10 mouse cellular contexts compared by ENCODE assay signal in genomic region chr8:79375074-79375774, GRCm38 (mm10). TPM values are rescaled to one million over a fixed set of nuclear protein-coding genes. Genes with fewer than 3 reads are reported as not detected.
DNase-seq lines count a peak whose midpoint lies in the region; ATAC-seq and TF ChIP-seq lines count a peak whose summit lies in the region.
"Had no signal": no experiment of that assay in that cellular context is flagged by ENCODE, and none has a peak within 500 bp of the region (broad histone marks: within the 10 kb centered on the region; RNA-seq: fewer than 3 reads in every experiment).

No protein-coding gene starts in this region.

- H3K9ac ChIP-seq in forebrain, embryonic 15.5 days (replicated peaks): no peak overlapping the region
- H3K9ac ChIP-seq in liver, adult 2 months (ENCODE audit: low read depth, low read length): peak overlapping the region; percentile 44; the same call in 1 of the 2 replicates
- H3K9ac ChIP-seq in intestine, embryonic 14.5 days (ENCODE audit: low read length): no peak overlapping the region
- H3K9ac ChIP-seq: embryonic facial prominence, embryonic 12.5 days had no signal

- WGBS in forebrain, embryonic 10.5 days: 83% methylated on average over 13 of the region's 13 CpGs
- WGBS in forebrain, embryonic 15.5 days: 82% methylated on average over 13 of the region's 13 CpGs
- 33% methylated on average over 13 of the region's 13 CpGs for WGBS in liver, adult 2 months
- WGBS in intestine, embryonic 14.5 days: 50% methylated on average over 13 of the region's 13 CpGs

- ATAC-seq in forebrain, embryonic 15.5 days (replicated peaks): no peak
- no peak for ATAC-seq in intestine, embryonic 14.5 days (replicated peaks; ENCODE audit: low FRiP score, low TSS enrichment, low read depth)
- ATAC-seq in megakaryocyte-erythroid progenitor cell, adult 5-6 weeks (replicated peaks; ENCODE audit: low FRiP score, low TSS enrichment, poor library complexity, severe bottlenecking): peak; percentile 49

- no peak for TF ChIP-seq POLR2A in liver, adult 2 months (IDR thresholded peaks at IDR 0.05; ENCODE audit: extremely low read depth, insufficient read depth, low read length)

- H3K27ac ChIP-seq in forebrain, embryonic 10.5 days: 0 out of 2 replicates have a peak overlapping the region, but pooled peaks have one; percentile 51
- no peak overlapping the region; the same call in 1 of the 2 replicates for H3K27ac ChIP-seq in forebrain, embryonic 15.5 days (replicated peaks)
- peak overlapping the region; percentile 76 for H3K27ac ChIP-seq in liver, adult 2 months (replicated peaks; ENCODE audit: insufficient read depth, low read depth, low read length)
- peak overlapping the region; percentile 55 for H3K27ac ChIP-seq in intestine, embryonic 14.5 days (ENCODE audit: low read depth)
- H3K27ac ChIP-seq: embryonic facial prominence, embryonic 12.5 days had no signal

- H3K4me3 ChIP-seq in forebrain, embryonic 10.5 days: no peak overlapping the region
- no peak overlapping the region for H3K4me3 ChIP-seq in forebrain, embryonic 15.5 days
- no peak overlapping the region; the same call in 1 of the 2 replicates for H3K4me3 ChIP-seq in liver, adult 2 months (ENCODE audit: insufficient read depth, low read depth, low read length)
- no peak overlapping the region for H3K4me3 ChIP-seq in intestine, embryonic 14.5 days (ENCODE audit: low read depth, low read length)
- H3K4me3 ChIP-seq: embryonic facial prominence, embryonic 12.5 days had no signal

- H3K4me2 ChIP-seq in forebrain, embryonic 15.5 days (replicated peaks): no peak overlapping the region
- no peak overlapping the region for H3K4me2 ChIP-seq in intestine, embryonic 14.5 days (ENCODE audit: low read length)
- H3K4me2 ChIP-seq: embryonic facial prominence, embryonic 12.5 days had no signal

- H3K27me3 ChIP-seq in forebrain, embryonic 10.5 days (ENCODE audit: poor library complexity, severe bottlenecking): no peaks in the 10 kb centered on the region
- no peaks in the 10 kb centered on the region for H3K27me3 ChIP-seq in forebrain, embryonic 15.5 days
- no peaks in the 10 kb centered on the region for H3K27me3 ChIP-seq in liver, adult 2 months (ENCODE audit: control insufficient read depth, insufficient read depth, low read length)
- H3K27me3 ChIP-seq in intestine, embryonic 14.5 days (replicated peaks; ENCODE audit: control insufficient read depth, insufficient read depth, low read length): no peaks in the 10 kb centered on the region
- H3K27me3 ChIP-seq: embryonic facial prominence, embryonic 12.5 days had no signal

- no peak for DNase-seq in forebrain, embryonic 10.5 days (ENCODE audit: extremely low spot score, low spot score)
- DNase-seq in liver, adult 2 months (ENCODE audit: extremely low read depth, low read depth, low spot score): peak; percentile 52
- no peak for DNase-seq in liver
- DNase-seq in intestine, embryonic 14.5 days (ENCODE audit: low spot score): no peak
- no peak for DNase-seq in thymus, postnatal 0 days (ENCODE audit: low spot score)
- DNase-seq in layer of hippocampus, postnatal 36 days: no peak
- DNase-seq: right cerebral cortex, postnatal 14 days had no signal

- H3K9me3 ChIP-seq in forebrain, embryonic 10.5 days: no peaks in the 10 kb centered on the region
- H3K9me3 ChIP-seq in forebrain, embryonic 15.5 days: no peaks in the 10 kb centered on the region
- no peaks in the 10 kb centered on the region for H3K9me3 ChIP-seq in intestine, embryonic 14.5 days (ENCODE audit: control insufficient read depth, low read length)
- H3K9me3 ChIP-seq: embryonic facial prominence, embryonic 12.5 days had no signal

- TF ChIP-seq CTCF in liver, adult 2 months (IDR thresholded peaks at IDR 0.05; ENCODE audit: low read depth, low read length): no peak

- H3K4me1 ChIP-seq in forebrain, embryonic 10.5 days: peaks cover 27% of the 10 kb centered on the region
- peaks cover 41% of the 10 kb centered on the region for H3K4me1 ChIP-seq in forebrain, embryonic 15.5 days
- H3K4me1 ChIP-seq in liver, adult 2 months (ENCODE audit: control insufficient read depth, insufficient read depth, low read length): peaks cover 43% of the 10 kb centered on the region
- H3K4me1 ChIP-seq in intestine, embryonic 14.5 days (replicated peaks; ENCODE audit: control insufficient read depth, insufficient read depth, low read length): peaks cover 29% of the 10 kb centered on the region

- peaks cover 32% of the 10 kb centered on the region for H3K79me2 ChIP-seq in liver, adult 2 months (ENCODE audit: control insufficient read depth, insufficient read depth, low read length)

- H3K36me3 ChIP-seq in forebrain, embryonic 10.5 days (replicated peaks): peaks cover 33% of the 10 kb centered on the region
- H3K36me3 ChIP-seq in forebrain, embryonic 15.5 days: peaks cover 12% of the 10 kb centered on the region; the same call in 1 of the 2 replicates
- no peaks in the 10 kb centered on the region for H3K36me3 ChIP-seq in liver, adult 2 months (ENCODE audit: control insufficient read depth, insufficient read depth, low read length)
- peaks cover 20% of the 10 kb centered on the region for H3K36me3 ChIP-seq in intestine, embryonic 14.5 days (ENCODE audit: control insufficient read depth, insufficient read depth, low read length)

RNA-seq across cellular contexts. Expression of gene Smad1, which starts 24.1 kb away (rescaled TPM):
- polyA plus RNA-seq in forebrain, embryonic 10.5 days (2016; fragmentation: Nextera tagmentation; extraction: Ambion mirVana): 39.4 TPM in 2 replicates
- 63.6 and 66.6 TPM in 2 replicates for polyA plus RNA-seq in forebrain, embryonic 15.5 days (2015; fragmentation: Nextera tagmentation; extraction: Ambion mirVana)
- 10.8 and 12.0 TPM in 2 replicates for total RNA-seq in liver, adult 2 months (2014; rRNA removed)
- 17.5 and 25.5 TPM in 2 replicates for polyA plus RNA-seq in liver, adult 2 months (2012; rRNA removed)
- 52.3 and 59.1 TPM in 2 replicates for polyA plus RNA-seq in intestine, embryonic 14.5 days (2014; fragmentation: Nextera tagmentation; extraction: Ambion mirVana)
- total RNA-seq in megakaryocyte-erythroid progenitor cell, adult 5-6 weeks (2014; fragmentation: Nextera tagmentation): 4.2 and 5.1 TPM in 2 replicates
- 1.8 and 8.9 TPM in 2 replicates for total RNA-seq in megakaryocyte-erythroid progenitor cell, adult 5-6 weeks (2017)
- 25.4 and 26.5 TPM in 2 replicates for polyA plus RNA-seq in thymus, postnatal 0 days (2015; fragmentation: Nextera tagmentation; extraction: Ambion mirVana)
- total RNA-seq in layer of hippocampus, postnatal 36 days (2021): 10 to 100 TPM; 24.4 to 31.7 TPM
